Mouse (Mus musculus) liver, embryonic 14.5 days (tissue): ENCODE results near the gene Tmem135.

Experiments used
- CTCF ChIP-seq: IDR thresholded peaks from 2 replicates; pipeline ENCODE4 v1.5.1; 2016; ENCODE audit warnings: antibody characterized with exemption, low read depth, control low read depth
- EP300 ChIP-seq: IDR thresholded peaks from 2 replicates; pipeline ENCODE4 v1.6.1; 2016; ENCODE audit warnings: antibody characterized with exemption, low read depth

- no peak for TF ChIP-seq CTCF
- no peak for TF ChIP-seq EP300
Observed at GRCm38 (mm10) chr7:89339142-89339435, 64.9 kb downstream of the Tmem135 start.
